Mouse (Mus musculus): ENCODE results near the gene Repin1.

The Repin1 gene

GRCm38 (mm10) chr6:48593158-48594042, at the start of gene Repin1, which contains the start of gene Gm44965:
Repin1 (plus strand) TSS chr6:48593883.
Gm44965 (plus strand) TSS chr6:48593941.
- peak; percentile 94 for DNase-seq (ENCODE audit: extremely low read depth, insufficient read length, low spot score)

GRCm38 (mm10) chr6:48545251-48545650, 48.4 kb upstream of the Repin1 start:
- DNase-seq (ENCODE audit: extremely low read depth, insufficient read length, low spot score): no peak

- DNase-seq (ENCODE audit: extremely low read depth, insufficient read length, low spot score): peak; percentile 42
Observed at GRCm38 (mm10) chr6:48546271-48546670, 47.4 kb upstream of the Repin1 start.

- no peak for DNase-seq (ENCODE audit: extremely low read depth, insufficient read length, low spot score)
Observed at GRCm38 (mm10) chr6:48546858-48547257, 46.8 kb upstream of the Repin1 start.

GRCm38 (mm10) chr6:48548314-48548713, 45.4 kb upstream of the Repin1 start:
- no peak for DNase-seq (ENCODE audit: extremely low read depth, insufficient read length, low spot score)

- DNase-seq (ENCODE audit: extremely low read depth, insufficient read length, low spot score): no peak
Observed at GRCm38 (mm10) chr6:48552918-48553317, 40.8 kb upstream of the Repin1 start.

GRCm38 (mm10) chr6:48553819-48554218, 39.9 kb upstream of the Repin1 start:
- DNase-seq (ENCODE audit: extremely low read depth, insufficient read length, low spot score): no peak

GRCm38 (mm10) chr6:48554280-48555103, 39.2 kb upstream of the Repin1 start, which contains the start of gene Lrrc61:
Lrrc61 (plus strand) TSS chr6:48554796.
- DNase-seq (ENCODE audit: extremely low read depth, insufficient read length, low spot score): peak; percentile 88

- no peak for DNase-seq (ENCODE audit: extremely low read depth, insufficient read length, low spot score)
Observed at GRCm38 (mm10) chr6:48555104-48555890, 38.4 kb upstream of the Repin1 start.

- DNase-seq (ENCODE audit: extremely low read depth, insufficient read length, low spot score): no peak
Observed at GRCm38 (mm10) chr6:48555956-48556355, 37.7 kb upstream of the Repin1 start.

GRCm38 (mm10) chr6:48565693-48566310, 27.9 kb upstream of the Repin1 start:
- DNase-seq (ENCODE audit: extremely low read depth, insufficient read length, low spot score): no peak

- DNase-seq (ENCODE audit: extremely low read depth, insufficient read length, low spot score): no peak
Observed at GRCm38 (mm10) chr6:48566312-48566711, 27.4 kb upstream of the Repin1 start.

GRCm38 (mm10) chr6:48568036-48568984, 25.4 kb upstream of the Repin1 start:
- peak; percentile 41 for DNase-seq (ENCODE audit: extremely low read depth, insufficient read length, low spot score)

- no peak for DNase-seq (ENCODE audit: extremely low read depth, insufficient read length, low spot score)
Observed at GRCm38 (mm10) chr6:48569065-48569807, 24.4 kb upstream of the Repin1 start.

GRCm38 (mm10) chr6:48572014-48572413, 21.7 kb upstream of the Repin1 start:
- no peak for DNase-seq (ENCODE audit: extremely low read depth, insufficient read length, low spot score)

GRCm38 (mm10) chr6:48572572-48573061, 21.1 kb upstream of the Repin1 start, which contains the start of gene Rarres2:
Rarres2 (minus strand) TSS chr6:48572789.
- no peak for DNase-seq (ENCODE audit: extremely low read depth, insufficient read length, low spot score)

GRCm38 (mm10) chr6:48573280-48573679, 20.4 kb upstream of the Repin1 start:
- DNase-seq (ENCODE audit: extremely low read depth, insufficient read length, low spot score): no peak

- DNase-seq (ENCODE audit: extremely low read depth, insufficient read length, low spot score): no peak
Observed at GRCm38 (mm10) chr6:48573981-48574380, 19.7 kb upstream of the Repin1 start.

Measured in 3134 (cell line).